Mouse (Mus musculus): ENCODE measurements around the gene Gm15319.
"Not testable (repeated sequence)": the region's sequence is repeated elsewhere in the genome, so short reads cannot be mapped to it uniquely, and the experiment has no call there.

Gene Gm15319

DNA sequence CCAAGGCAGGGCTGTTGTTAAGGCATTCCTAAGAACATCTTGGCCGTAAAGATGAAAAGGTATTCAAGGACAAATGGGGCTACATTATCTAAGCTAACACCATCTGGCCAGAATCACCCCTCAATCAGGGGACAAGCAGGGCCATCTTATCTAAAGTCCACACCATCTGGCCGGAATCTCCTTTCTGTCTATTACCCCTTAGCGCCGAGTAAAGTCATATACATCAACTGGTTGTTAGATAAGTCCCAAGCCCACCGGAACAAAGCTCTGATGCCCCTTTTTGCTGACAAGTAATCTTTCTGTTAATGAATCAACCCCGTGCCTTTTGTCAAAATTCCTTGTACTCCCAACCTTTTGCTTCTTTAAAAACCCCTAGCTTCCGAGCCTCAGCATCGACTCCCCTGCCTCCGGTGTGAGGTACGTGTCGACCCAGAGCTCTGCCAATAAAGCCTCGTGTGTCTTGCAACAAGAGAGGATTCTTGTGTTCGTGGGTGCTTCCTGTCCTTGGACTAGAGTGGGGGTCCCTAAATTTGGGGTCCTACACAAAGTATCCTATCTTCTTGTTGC lies 65.0 kb downstream of the Gm15319 start:
- peak; percentile 39 to 61 for DNase-seq (ENCODE audit: low spot score in 2 of 2)

DNA sequence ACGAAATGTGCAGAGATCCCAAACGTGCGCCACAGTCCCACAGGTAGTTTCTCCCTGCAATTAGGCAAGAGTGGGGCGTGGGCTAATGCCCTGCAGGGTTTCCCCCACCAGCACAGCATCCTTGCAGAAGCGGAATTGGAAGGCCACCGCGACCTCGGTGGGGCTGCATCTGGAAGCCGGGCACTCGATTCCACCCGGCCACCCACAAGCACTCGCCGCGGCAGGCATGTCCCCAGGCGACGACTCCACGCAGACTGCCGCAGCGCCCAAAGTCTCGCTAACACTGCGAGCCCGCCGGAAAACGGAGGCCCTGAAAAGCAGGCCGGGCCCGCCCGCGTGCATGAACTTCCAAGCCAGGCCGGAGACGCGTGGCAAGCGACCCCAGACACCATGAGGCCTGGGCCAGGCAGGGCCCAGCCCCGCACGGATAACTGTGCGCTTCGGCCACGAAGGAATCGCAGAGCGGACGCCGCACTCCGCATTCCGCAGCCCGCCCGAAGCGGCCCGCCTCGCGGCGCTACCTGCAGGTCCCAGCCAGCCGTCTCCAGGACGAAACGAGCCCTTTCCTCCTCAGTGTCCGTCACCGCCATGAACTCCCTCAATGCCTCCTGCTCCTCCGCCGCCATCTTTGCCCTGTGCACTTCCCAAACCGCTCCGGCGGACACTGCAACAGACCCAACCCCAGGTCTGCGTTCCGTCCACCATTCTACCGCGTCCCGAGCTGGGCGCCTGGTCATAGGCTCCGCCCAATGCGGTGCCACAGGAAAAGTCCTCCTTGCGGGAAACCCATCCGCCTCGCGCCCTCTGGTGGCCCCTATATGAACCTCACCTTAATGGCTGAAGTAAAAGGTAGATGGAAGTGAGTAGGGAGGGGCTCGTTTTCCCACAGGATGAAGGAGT lies 66.0 kb downstream of the Gm15319 start:
- peak; percentile 58 to 84 for DNase-seq (ENCODE audit: low spot score in 2 of 2)

DNA sequence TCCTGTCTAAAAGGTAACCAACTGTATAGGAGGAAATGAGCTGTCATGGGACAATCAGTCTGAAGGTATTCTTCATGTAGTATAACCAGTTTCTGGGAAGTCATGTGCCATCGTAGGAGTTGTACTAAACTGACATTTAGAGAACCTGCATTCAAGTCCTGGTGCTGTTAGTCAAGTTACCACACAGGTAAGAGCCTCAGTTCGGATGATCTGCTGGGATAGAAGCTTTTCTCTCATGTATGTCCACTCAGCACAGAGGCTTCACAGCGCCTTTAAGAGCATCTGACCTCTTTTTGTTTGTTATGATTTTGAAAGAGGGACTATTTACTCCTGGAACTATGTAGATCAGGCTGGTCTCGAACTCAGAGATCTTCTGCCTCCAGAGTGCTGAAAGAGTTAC lies 67.1 kb downstream of the Gm15319 start:
- not testable (repeated sequence) for DNase-seq (ENCODE audit: low spot score in 2 of 2)

DNA sequence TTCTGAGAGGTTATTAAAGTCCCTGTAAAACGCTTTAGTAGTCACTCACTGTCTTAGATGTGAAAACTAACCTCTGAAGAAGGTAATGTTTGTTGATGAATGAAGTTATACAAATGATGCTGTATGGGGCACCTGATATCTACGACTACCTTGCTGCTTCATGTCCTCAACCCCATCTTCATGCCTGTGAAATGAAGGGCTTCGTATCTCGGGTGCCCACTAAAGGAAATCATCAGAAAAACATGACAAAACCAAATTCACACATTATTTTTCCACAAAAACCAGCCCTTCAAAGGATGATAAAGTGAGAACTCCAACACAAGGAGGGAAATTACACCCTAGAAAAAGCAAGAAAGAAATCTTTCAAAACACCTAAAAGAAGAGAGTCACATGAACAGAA lies 68.2 kb downstream of the Gm15319 start:
- DNase-seq (ENCODE audit: low spot score in 2 of 2) = peak in 1 of 2 experiments; percentile 21

DNA sequence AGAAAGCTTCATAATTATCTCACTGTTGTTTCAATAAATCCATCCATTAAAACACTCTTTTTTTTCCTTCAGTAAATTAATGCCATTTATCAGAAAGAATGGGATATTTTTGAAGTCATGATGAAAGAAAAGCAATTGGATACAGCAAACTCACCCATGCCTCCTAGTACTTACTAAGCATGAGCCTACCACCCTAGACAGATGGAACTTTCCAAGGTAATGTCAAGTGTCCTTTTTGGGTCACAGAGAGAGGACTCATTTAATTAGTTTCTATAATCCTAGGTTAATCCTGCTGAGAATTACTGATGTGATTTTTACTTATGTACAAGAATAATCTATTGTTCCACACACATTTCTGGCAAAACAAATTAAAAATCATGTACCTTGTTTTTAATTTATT lies 69.0 kb downstream of the Gm15319 start:
- peak in 1 of 2 experiments; percentile 29 for DNase-seq (ENCODE audit: low spot score in 2 of 2)

DNA sequence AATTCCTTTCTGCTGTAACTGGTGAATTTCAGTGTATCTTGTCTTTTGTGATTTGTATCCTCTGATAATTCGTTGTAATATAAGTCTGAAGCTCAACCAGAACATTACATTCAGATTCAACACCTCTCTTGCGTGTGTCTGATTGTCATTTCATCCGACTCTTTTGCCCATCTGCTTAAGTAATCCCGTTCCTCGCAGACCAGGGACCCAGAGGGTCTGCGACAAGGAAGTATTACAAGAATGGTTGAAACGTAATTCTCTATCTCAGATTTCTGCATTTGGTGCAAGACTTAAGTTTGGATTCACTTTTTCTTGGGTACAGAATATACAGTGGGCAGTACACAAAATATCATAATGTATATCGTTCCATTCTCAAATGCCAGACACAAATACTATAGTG lies 73.0 kb downstream of the Gm15319 start:
- not testable (repeated sequence) for DNase-seq (ENCODE audit: low spot score in 2 of 2)

DNA sequence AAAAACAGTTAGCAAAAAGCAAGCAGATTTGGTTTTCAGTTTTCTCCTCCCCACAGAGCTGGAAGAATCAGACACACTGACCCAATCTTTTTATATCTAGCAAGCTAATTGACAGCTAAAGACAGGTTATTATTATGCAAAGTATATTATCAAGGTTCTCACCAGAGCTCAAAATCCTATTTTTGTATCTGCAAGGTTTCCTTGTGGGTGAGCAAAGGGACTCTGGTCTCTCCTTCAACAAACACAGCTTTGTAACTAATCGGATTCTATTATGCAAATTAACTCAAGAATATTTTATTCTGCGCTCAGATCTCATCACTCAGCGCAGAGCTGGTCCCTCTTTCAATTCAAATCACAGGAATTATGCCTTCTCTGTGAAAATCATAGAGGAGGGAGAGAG lies 74.1 kb downstream of the Gm15319 start:
- DNase-seq (ENCODE audit: low spot score in 2 of 2) = not testable (repeated sequence)

DNA sequence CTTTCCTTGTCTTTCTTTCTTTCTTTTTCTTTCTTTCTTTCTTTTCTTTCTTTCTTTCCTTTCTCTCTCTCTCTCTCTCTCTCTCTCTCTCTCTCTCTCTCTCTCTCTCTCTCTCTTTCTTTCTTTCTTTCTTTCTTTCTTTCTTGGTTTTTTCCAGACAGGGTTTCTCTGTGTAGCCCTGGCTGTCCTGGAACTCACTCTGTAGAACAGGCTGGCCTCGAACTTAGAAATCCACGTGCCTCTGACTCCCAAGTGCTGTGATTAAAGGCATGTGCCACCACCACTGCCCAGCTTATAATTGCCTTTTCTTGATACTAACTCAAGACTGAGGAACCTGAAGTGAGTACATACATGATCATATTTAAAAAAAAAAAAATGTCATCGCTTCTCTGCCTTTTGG lies 75.3 kb downstream of the Gm15319 start:
- not testable (repeated sequence) for DNase-seq (ENCODE audit: low spot score in 2 of 2)
